Mouse (Mus musculus) retina, postnatal 1 day (tissue): ENCODE data around the gene Ubtf.

Source experiments
- DNase-seq: peaks from one replicate; pipeline ENCODE4 v3.0.0-alpha.2; 2012

Ubtf gene

GRCm38 (mm10) chr11:102317298-102317900 lies 2.1 kb downstream of the Ubtf start:
- DNase-seq: peak; percentile 75

- peak; percentile 92 for DNase-seq
Observed at GRCm38 (mm10) chr11:102316572-102317297, 2.8 kb downstream of the Ubtf start.

- DNase-seq: peak; percentile 35
Observed at GRCm38 (mm10) chr11:102315690-102316571, 3.6 kb downstream of the Ubtf start.

GRCm38 (mm10) chr11:102314321-102314720 lies 5.2 kb downstream of the Ubtf start:
- DNase-seq: no peak

GRCm38 (mm10) chr11:102312586-102312985 lies 7.0 kb downstream of the Ubtf start:
- DNase-seq: no peak

GRCm38 (mm10) chr11:102311966-102312365 lies 7.6 kb downstream of the Ubtf start:
- DNase-seq: no peak

GRCm38 (mm10) chr11:102310768-102311695 lies 8.5 kb downstream of the Ubtf start:
- DNase-seq: peak; percentile 34

- DNase-seq: no peak
Observed at GRCm38 (mm10) chr11:102309821-102310617, 9.5 kb downstream of the Ubtf start.

- DNase-seq: peak; percentile 98
Observed at GRCm38 (mm10) chr11:102308979-102309378, 10.6 kb downstream of the Ubtf start.

GRCm38 (mm10) chr11:102308104-102308503 lies 11.4 kb downstream of the Ubtf start:
- no peak for DNase-seq

- no peak for DNase-seq
Observed at GRCm38 (mm10) chr11:102305359-102305758, 14.2 kb downstream of the Ubtf start.

GRCm38 (mm10) chr11:102304141-102304540 lies 15.4 kb downstream of the Ubtf start:
- no peak for DNase-seq

GRCm38 (mm10) chr11:102299839-102300238 lies 19.7 kb downstream of the Ubtf start:
- DNase-seq: peak; percentile 83

- no peak for DNase-seq
Observed at GRCm38 (mm10) chr11:102297577-102298556, 21.7 kb downstream of the Ubtf start.

- peak; percentile 99 for DNase-seq
Observed at GRCm38 (mm10) chr11:102296491-102297472, 22.8 kb downstream of the Ubtf start, which contains the start of gene Atxn7l3. Gene Atxn7l3 (minus strand): TSS chr11:102296631.

GRCm38 (mm10) chr11:102295598-102296471 lies 23.7 kb downstream of the Ubtf start:
- peak; percentile 78 for DNase-seq

GRCm38 (mm10) chr11:102294887-102295597 lies 24.5 kb downstream of the Ubtf start:
- peak; percentile 33 for DNase-seq
